Mouse (Mus musculus): ENCODE results near the gene Pid1. TPM values are rescaled to one million over a fixed set of nuclear protein-coding genes. Genes with fewer than 3 reads are reported as not detected.

Pid1 gene
- polyA plus RNA-seq, 1 experiment from 2014 or later, result 107 TPM

GRCm38 (mm10) chr1:84012871-84013375 lies 351.1 kb downstream of the Pid1 start:
- Histone ChIP-seq H3K36me3 (ENCODE audit: control insufficient read depth, insufficient read depth, low read length) (no peaks in the 10 kb centered on the region), H3K27me3 (replicated peaks; ENCODE audit: control insufficient read depth, insufficient read depth, low read length) (no peaks in the 10 kb centered on the region), H3K4me2 (ENCODE audit: low read length) (no peak overlapping the region), H3K9me3 (ENCODE audit: control insufficient read depth, low read length) (no peaks in the 10 kb centered on the region), H3K4me1 (ENCODE audit: control insufficient read depth, insufficient read depth, low read depth, low read length) (no peaks in the 10 kb centered on the region), H3K4me3 (ENCODE audit: low read length) (no peak overlapping the region), H3K27ac (ENCODE audit: low read depth, low read length) (no peak overlapping the region), H3K9ac (ENCODE audit: low read depth, low read length) (no peak overlapping the region)
- ATAC-seq, result no peak
- 87% methylated on average over 4 of the region's 4 CpGs for WGBS

GRCm38 (mm10) chr1:84002630-84003029 lies 361.4 kb downstream of the Pid1 start:
- whole genome bisulfite sequencing, result 89% methylated on average over 4 of the region's 4 CpGs
- H3K36me3 ChIP-seq (ENCODE audit: control insufficient read depth, insufficient read depth, low read length), result no peaks in the 10 kb centered on the region

More at GRCm38 (mm10) chr1:84002630-84003029, 361.4 kb downstream of the Pid1 start:
- Histone ChIP-seq H3K4me2 (ENCODE audit: low read length) (no peak overlapping the region), H3K9me3 (ENCODE audit: control insufficient read depth, low read length) (no peaks in the 10 kb centered on the region), H3K4me3 (ENCODE audit: low read length) (no peak overlapping the region), H3K4me1 (ENCODE audit: control insufficient read depth, insufficient read depth, low read depth, low read length) (no peaks in the 10 kb centered on the region), H3K27me3 (replicated peaks; ENCODE audit: control insufficient read depth, insufficient read depth, low read length) (no peaks in the 10 kb centered on the region), H3K27ac (ENCODE audit: low read depth, low read length) (no peak overlapping the region), H3K9ac (ENCODE audit: low read depth, low read length) (no peak overlapping the region)
- ATAC-seq, result no peak

Small RNA genes within 50 kb of the gene (microRNA-seq; reads per million reads assigned to microRNA genes)
- not detected for gene Mir6353
